Mouse (Mus musculus): ENCODE data around the gene Fmc1. TPM values are rescaled to one million over a fixed set of nuclear protein-coding genes. Genes with fewer than 3 reads are reported as not detected.
"Not testable (repeated sequence)": the region's sequence is repeated elsewhere in the genome, so short reads cannot be mapped to it uniquely, and the experiment has no call there.

The Fmc1 gene
- polyA plus RNA-seq, 1 experiment from 2014 or later, result 193 TPM

DNA sequence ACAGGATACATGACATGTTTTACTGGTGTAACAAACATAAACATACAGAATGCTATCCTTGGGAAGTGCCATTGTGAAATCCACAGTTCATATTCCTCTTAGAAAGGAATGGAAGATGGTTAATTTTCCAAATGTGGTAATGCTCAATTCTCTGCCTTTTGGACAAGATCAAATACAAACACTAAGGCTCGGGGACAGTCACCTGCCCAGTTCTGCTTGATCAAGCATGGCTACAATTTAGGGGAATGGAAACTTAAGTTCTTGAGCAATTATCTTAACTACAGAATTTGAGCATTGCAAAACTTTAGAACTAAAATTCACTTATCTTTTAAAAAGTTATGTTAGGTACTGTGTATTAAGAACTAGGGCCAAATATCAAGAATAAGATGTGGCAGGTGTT, 2.5 kb downstream of the Fmc1 start:
- Histone ChIP-seq H3K36me3 (replicated peaks) (0 out of 2 replicates have a peak, but pooled peaks cover 11% of the 10 kb centered on the region), H3K9ac (peak overlapping the region; percentile 94), H3K9me3 (no peaks in the 10 kb centered on the region), H3K4me2 (peak overlapping the region; percentile 58), H3K4me1 (peaks cover 14% of the 10 kb centered on the region), H3K27me3 (replicated peaks) (no peaks in the 10 kb centered on the region), H3K4me3 (peak overlapping the region; percentile 84), H3K27ac (peak overlapping the region; percentile 99)
- WGBS, result 76% methylated on average over 1 of the region's 1 CpGs
- no peak for ATAC-seq (replicated peaks)

DNA sequence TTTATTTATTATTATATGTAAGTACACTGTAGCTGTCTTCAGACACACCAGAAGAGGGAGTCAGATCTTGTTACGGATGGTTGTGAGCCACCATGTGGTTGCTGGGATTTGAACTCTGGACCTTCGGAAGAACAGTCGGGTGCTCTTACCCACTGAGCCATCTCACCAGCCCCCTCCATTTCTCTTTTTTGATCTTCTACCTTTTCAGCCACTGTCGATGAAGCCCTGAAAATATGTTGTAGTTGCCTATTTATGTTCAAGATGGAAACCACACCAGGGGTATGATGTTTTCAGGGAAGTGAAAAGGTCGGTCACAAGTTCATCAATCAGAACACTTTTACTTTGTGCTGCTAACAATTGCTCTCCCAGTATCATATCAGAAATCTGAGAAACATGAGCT, 10.8 kb downstream of the Fmc1 start:
- H3K4me2 ChIP-seq; H3K9ac ChIP-seq; ATAC-seq (replicated peaks); H3K27ac ChIP-seq; H3K4me1 ChIP-seq; H3K4me3 ChIP-seq; H3K27me3 ChIP-seq (replicated peaks); H3K36me3 ChIP-seq (replicated peaks); H3K9me3 ChIP-seq: not testable (repeated sequence)
- WGBS, result 91% methylated on average over 5 of the region's 5 CpGs

DNA sequence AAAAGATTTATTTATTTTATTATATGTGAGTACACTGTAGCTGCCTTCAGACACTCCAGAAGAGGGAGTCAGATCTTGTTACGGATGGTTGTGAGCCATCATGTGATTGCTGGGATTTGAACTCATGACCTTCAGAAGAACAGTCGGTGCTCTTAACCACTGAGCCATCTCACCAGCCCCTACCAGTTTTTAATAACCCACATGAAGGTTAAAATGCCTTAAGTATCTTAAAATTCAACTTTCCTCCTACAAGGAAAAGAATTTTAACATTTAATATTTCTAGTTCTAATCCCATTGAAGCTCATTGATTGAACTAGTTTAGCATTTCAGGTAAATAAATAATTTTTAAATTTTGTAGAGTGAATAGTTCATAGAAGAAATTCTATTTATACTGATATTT, 13.7 kb downstream of the Fmc1 start:
- 88% methylated on average over 2 of the region's 2 CpGs for WGBS
- not testable (repeated sequence) for H3K27ac ChIP-seq; H3K9me3 ChIP-seq; H3K4me2 ChIP-seq; H3K36me3 ChIP-seq (replicated peaks); H3K9ac ChIP-seq; H3K4me1 ChIP-seq; H3K27me3 ChIP-seq (replicated peaks); H3K4me3 ChIP-seq; ATAC-seq (replicated peaks)

DNA sequence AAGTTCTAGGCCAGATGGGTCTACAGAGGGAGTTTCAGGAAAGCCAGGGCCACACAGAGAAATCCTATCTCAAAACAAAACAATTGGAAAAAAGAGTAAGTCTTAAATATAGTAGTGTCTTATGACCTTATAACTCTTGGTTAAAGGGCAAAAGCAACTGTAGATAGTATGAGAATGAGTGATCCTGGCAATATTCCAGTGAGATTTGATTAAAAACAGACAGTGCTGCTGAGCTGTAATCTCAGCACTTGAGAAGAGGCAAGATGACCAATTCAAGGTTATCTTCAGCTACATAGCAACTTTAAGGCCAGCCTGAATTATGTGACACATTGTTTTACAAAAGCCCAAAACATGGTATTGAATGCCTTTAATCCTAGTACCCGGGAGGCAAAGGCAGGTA, 14.4 kb downstream of the Fmc1 start:
- H3K36me3 ChIP-seq (replicated peaks), result no peaks in the 10 kb centered on the region
- no peaks in the 10 kb centered on the region for H3K27me3 ChIP-seq (replicated peaks)
- peaks cover 8% of the 10 kb centered on the region for H3K4me1 ChIP-seq
- H3K4me2 ChIP-seq, result no peak overlapping the region
- ATAC-seq (replicated peaks), result no peak
- no peak overlapping the region for H3K4me3 ChIP-seq
- H3K9me3 ChIP-seq, result no peaks in the 10 kb centered on the region
- H3K9ac ChIP-seq, result no peak overlapping the region
- H3K27ac ChIP-seq, result no peak overlapping the region
- WGBS, result 91% methylated on average over 1 of the region's 1 CpGs

DNA sequence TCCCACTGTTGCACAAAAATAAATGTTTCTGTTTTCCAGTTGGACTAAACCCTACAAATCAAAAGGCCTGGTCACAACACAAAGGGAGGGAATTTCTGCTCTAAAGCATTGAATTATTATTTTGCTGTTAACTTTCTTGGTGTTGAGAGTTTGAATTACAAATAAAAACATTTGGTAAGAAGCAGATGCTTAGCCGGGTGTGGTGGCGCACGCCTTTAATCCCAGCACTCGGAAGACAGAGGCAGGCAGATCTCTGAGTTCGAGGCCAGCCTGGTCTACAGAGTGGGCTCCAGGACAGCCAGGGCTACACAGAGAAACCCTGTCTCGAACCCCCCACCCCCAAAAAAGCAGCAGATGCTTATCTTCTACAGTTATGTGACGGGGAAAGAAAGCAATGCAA, 15.3 kb downstream of the Fmc1 start:
- not testable (repeated sequence) for H3K36me3 ChIP-seq (replicated peaks); H3K27me3 ChIP-seq (replicated peaks); H3K9ac ChIP-seq; H3K9me3 ChIP-seq; H3K27ac ChIP-seq; H3K4me3 ChIP-seq; ATAC-seq (replicated peaks); H3K4me2 ChIP-seq
- WGBS, result 91% methylated on average over 7 of the region's 7 CpGs
- peaks cover 10% of the 10 kb centered on the region for H3K4me1 ChIP-seq

DNA sequence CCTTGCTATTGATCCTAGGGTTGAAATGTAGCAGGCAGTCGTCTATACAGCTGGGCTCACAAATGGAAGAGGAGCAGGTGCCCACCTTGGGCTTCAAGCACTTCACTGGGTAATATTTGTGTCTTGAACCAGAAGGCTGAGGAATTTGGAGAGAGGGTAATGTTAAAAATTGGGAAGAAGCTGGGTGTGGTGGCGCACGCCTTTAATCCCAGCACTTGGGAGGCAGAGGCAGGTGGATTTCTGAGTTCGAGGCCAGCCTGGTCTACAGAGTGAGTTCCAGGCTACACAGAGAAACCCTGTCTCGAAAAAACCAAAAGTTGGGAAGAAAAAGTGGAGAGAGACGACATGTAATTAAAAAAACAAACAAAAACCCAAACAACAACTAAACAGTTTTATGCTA, 16.5 kb downstream of the Fmc1 start:
- not testable (repeated sequence) for H3K9me3 ChIP-seq; H3K27me3 ChIP-seq (replicated peaks); H3K36me3 ChIP-seq (replicated peaks); ATAC-seq (replicated peaks)
- WGBS, result 79% methylated on average over 6 of the region's 6 CpGs
- 0 out of 2 replicates have a peak overlapping the region, but pooled peaks have one; percentile 86 for H3K9ac ChIP-seq
- H3K27ac ChIP-seq, result peak overlapping the region; percentile 99
- peaks cover 22% of the 10 kb centered on the region for H3K4me1 ChIP-seq
- peak overlapping the region; percentile 82 for H3K4me2 ChIP-seq
- H3K4me3 ChIP-seq, result peak overlapping the region; percentile 80

DNA sequence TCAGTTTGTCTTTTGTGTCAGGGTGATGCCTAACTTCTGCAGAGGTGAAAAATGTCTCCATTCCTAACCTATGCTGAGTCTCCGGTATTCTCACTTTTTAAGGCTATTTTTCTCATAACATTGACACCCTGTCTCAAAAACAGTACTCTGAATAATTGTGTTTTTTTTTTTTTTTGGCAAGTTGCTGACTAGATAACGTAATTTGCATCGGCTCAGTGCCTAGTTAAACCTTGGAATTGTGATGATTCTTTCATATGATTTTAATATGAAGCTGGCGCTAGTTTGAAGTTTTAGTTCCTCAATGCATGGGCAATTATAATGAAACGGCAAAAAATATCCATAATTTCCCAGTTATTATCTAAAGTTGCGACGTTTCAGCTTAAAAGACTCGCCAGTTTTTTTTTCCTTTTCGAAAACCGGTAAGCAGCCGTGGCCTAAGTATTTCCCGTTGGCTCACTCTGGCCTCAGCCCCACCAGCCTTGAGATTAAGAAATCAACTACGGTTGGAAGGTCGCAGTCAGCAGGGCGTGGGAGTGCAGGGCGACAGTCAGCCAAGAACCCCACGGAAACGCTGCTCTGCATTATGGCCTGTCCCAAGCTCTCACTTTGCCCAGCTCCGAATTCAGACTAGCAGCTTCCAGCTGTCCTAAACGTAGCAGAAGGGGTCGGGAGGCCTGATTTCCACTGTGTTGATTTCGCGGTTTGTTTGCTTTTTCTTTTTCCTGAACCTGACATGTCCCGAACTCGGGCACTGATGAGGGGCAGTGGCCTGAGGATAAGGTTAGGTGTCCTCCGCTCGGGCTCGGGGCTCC, 17.2 kb downstream of the Fmc1 start:
- H3K9ac ChIP-seq, result peak overlapping the region; percentile 86
- 7% methylated on average over 28 of the region's 28 CpGs for WGBS
- peak overlapping the region; percentile 82 for H3K4me2 ChIP-seq
- H3K4me3 ChIP-seq, result peak overlapping the region; percentile 80
- peak; percentile 1 for ATAC-seq (replicated peaks)
- peak overlapping the region; percentile 99 for H3K27ac ChIP-seq
- no peaks in the 10 kb centered on the region for H3K27me3 ChIP-seq (replicated peaks)
- H3K9me3 ChIP-seq, result no peaks in the 10 kb centered on the region
- no peaks in the 10 kb centered on the region for H3K36me3 ChIP-seq (replicated peaks)
- H3K4me1 ChIP-seq, result peaks cover 23% of the 10 kb centered on the region

DNA sequence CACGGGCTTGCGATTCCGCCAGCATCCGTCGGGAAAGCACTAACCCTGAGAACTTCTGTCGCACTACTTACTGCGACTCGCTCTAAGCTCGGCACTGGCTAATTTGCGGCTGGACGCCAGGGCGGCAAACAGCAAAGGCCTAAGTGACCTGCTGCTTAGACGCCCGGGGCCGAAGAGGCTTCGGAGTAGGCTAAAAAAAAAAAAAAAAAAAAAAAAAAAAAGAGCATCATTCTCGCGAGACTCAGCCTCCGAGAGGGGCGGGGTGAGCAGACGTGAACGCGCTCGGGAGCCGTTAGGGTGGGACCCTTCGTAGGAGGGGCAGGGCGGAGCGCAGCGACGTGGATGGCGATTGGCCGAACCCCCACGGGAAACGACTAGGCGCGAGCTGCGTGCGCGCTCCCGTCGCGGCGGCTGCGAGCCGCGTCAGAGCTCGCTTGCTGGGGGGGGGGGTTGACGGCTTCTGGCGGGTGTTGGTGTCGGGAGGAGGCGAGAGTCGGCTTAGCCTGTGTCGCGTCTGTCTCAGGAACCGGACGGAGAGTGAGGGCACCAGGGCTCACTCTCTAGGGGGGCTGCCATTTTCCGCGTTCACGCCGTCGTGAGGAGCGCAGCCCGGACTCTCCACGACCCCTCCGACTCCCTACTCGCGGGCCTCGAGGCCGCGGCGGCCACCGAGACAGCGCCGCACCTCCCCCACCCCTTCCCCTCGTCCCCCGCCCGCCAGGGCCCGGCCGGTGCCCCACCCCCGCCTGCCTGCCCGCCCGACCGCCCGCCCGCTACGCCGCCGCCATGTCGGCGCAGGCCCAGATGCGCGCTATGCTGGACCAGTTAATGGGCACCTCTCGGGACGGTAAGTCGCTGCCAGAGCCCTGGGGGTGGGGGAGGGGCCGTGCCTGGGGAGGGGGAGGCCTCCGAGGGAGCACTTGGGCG, 18.0 kb downstream of the Fmc1 start, which contains the start of gene Luc7l2:
Gene Luc7l2 (plus strand): TSS at position 273 of the 927 bp plus-strand sequence.
- peak; percentile 94 for ATAC-seq (replicated peaks)
- Histone ChIP-seq H3K4me3 (peak within 1 kb of the TSS; percentile 80), H3K27me3 (replicated peaks) (no peaks in the 10 kb centered on the region), H3K9me3 (no peaks in the 10 kb centered on the region), H3K27ac (peak within 1 kb of the TSS; percentile 99), H3K4me1 (peaks cover 23% of the 10 kb centered on the region), H3K36me3 (replicated peaks) (no peaks in the 10 kb centered on the region), H3K9ac (peak within 1 kb of the TSS; percentile 86), H3K4me2 (peak within 1 kb of the TSS; percentile 82)
- under 1% methylated on average over 76 of the region's 98 CpGs for WGBS

DNA sequence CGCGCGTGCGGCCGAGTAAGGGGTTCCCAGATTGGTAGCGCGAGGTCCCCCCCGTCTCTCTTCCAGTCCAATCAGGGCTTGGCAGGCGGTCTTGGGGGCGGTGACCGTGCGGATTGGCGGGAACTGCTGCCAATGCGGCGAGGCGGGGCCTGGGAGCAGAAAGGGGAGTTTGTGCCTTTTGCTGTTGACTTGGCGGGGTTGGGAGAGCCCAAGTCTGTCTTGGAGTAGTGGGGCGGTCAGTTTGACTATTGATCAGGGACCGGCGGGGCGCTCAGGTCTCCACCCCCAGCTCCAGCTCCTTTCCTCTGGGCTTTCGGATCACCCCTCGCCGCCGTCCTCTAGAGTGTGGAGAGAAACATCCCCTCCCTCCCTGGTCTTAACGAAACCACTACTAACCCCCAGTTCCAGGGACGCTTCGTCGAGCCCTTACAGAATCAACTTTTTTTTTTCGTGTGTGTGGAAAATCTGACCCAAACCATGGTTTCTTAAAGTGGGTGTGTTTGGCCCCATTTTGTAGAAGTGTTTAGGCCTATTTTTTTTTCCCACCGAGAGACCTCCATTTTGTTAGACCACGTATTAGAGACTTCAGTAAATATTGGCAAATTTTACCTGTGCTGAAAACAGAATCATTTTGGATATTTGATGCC, 18.8 kb downstream of the Fmc1 start:
- Histone ChIP-seq H3K4me3 (peak overlapping the region; percentile 80), H3K27ac (peak overlapping the region; percentile 99), H3K36me3 (replicated peaks) (no peaks in the 10 kb centered on the region), H3K4me1 (peaks cover 23% of the 10 kb centered on the region), H3K9ac (peak overlapping the region; percentile 72), H3K4me2 (peak overlapping the region; percentile 54), H3K9me3 (no peaks in the 10 kb centered on the region), H3K27me3 (replicated peaks) (no peaks in the 10 kb centered on the region)
- peak; percentile 95 for ATAC-seq (replicated peaks)
- 0% methylated on average over 32 of the region's 32 CpGs for WGBS

DNA sequence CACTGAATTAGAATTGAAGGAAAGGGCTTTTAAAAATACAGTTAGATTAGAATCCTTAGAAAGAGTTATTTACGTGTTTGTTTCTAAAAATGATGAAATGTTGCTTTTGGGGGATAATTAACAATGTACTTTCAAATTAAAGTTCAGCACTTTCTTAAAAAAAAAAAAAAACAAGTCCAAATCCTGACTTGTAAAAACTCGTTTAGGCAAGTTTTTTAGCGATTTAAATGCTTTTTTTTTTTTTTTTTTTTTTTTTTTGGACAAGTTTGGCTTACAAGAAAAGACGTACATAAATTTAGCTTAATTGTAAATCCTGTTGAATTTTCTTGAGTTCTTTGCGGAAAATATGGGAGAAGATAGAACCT, 19.3 kb downstream of the Fmc1 start:
- Histone ChIP-seq H3K4me2 (peak overlapping the region; percentile 54), H3K27me3 (replicated peaks) (no peaks in the 10 kb centered on the region), H3K4me3 (peak overlapping the region; percentile 80), H3K36me3 (replicated peaks) (no peaks in the 10 kb centered on the region), H3K27ac (no peak overlapping the region), H3K4me1 (peaks cover 23% of the 10 kb centered on the region), H3K9me3 (no peaks in the 10 kb centered on the region), H3K9ac (peak overlapping the region; percentile 72; the same call in 1 of the 2 replicates)
- ATAC-seq (replicated peaks), result no peak
- 24% methylated on average over 5 of the region's 5 CpGs for WGBS

DNA sequence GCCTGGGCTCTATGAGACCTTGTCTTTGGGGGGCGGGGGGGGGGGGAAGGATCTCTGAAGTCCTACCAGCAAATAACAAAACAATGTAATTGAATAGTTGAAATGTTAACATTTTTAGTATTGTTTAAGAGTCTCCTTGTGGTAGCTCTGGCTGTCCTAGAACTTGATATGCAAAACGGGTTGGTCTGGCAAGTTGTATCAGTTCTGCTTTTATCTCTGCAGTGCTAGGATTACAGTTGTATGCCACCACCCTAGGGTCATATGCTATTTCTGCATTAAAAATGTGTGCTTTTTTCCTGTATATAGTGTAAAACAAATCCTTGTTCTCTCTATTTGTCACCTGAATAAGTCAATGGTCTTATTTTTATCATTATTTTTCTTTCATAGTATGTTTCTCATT, 42.8 kb downstream of the Fmc1 start:
- Histone ChIP-seq H3K4me1 (no peaks in the 10 kb centered on the region), H3K27ac (no peak overlapping the region), H3K4me3 (no peak overlapping the region), H3K36me3 (replicated peaks) (peaks cover 25% of the 10 kb centered on the region; the same call in 1 of the 2 replicates), H3K9ac (no peak overlapping the region), H3K9me3 (no peaks in the 10 kb centered on the region), H3K27me3 (replicated peaks) (no peaks in the 10 kb centered on the region), H3K4me2 (no peak overlapping the region)
- 95% methylated on average over 2 of the region's 2 CpGs for WGBS
- ATAC-seq (replicated peaks), result no peak

Measured in midbrain, embryonic 15.5 days (tissue).